Mouse (Mus musculus): ENCODE measurements around the gene Srpk1.

Srpk1 gene

DNA sequence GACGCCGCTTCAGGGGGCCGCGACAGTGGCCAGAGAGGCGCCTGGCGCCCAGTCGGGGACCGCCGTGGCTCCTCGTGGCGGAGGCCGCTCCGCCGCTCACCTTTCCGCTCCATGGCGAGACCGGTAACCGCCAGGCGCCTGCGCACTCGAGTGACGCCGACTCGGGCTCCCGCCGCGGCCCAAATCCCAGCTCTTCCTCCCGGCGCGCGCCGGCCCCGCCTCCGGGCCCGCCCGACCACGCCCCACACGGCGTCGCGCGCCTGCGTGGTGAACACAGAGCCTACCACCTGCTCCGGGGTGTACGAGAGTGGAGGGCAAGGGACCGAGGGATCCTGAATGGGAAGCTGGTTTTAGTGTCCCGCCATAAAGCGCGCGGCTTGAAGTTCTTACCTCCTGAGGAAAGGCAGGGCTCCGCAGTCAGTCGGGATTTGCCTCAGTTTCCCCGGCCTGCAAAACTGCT lies at the start of gene Srpk1:
Gene Srpk1, minus strand, starts transcription at position 410 of the 460 bp plus-strand sequence.
- in situ Hi-C loops (cut with MboI, MseI) = no loop called here

DNA sequence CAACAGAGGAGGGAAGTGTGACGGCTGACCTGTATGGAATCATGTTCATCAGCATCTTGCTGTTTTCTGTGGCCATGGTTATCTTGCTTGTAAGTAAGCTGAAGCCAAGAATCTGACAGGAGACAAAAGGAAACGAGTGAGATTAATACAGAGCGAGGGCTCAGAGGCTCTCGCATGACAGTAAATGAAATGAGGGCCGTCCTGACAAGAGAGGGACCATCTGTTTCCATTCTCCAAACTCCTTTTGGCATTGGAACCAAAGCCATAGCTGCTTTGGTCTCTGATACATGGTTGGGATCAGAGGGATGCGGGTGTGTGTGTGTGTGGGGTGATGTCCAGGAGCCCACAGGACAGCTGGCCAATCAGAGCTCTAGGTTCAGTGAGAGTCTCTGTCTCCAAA lies 37.1 kb upstream of the Srpk1 start:
- in situ Hi-C loops (cut with MboI, MseI) = no loop called here

DNA sequence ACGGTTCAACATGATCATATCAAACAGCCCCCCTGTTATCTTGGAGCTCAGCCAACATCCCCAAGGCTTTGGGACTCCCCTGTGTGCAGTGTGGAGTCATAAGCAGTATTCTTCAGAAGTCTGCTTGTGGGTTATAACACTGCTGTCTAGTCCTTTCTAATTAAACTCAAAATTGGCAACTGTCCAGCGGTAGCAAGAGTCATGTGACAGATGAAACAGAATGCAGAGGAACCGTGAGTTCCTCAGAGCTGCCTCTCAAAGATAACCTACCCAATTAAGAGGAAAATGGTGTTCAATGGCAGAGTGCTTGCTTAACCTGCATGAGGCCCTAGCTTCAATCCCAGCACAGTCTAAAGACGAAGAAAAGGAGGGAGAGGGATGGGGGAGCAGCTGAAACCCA lies 35.4 kb upstream of the Srpk1 start:
- in situ Hi-C loops (cut with MboI, MseI) = no loop called here

DNA sequence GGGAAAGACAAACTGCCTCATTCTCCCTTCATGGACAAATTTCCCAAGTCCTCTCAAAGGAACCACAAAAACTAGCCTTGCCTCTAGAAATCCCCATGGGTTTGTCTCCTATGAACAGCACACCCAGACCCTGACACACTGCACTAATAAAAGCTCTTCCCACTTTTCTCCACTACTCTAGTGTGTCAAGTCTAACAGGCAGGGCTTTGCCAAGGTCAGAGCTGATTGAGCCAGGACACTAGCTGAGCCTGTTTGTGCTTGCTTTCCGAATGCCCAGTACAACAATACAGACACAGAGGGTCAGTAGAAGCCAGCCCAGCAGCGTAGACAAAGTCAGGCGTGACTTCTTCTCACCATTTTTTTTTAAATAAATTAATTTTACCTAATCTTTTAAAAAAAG lies 27.8 kb upstream of the Srpk1 start:
- in situ Hi-C loops (cut with MboI, MseI) = no loop called here

DNA sequence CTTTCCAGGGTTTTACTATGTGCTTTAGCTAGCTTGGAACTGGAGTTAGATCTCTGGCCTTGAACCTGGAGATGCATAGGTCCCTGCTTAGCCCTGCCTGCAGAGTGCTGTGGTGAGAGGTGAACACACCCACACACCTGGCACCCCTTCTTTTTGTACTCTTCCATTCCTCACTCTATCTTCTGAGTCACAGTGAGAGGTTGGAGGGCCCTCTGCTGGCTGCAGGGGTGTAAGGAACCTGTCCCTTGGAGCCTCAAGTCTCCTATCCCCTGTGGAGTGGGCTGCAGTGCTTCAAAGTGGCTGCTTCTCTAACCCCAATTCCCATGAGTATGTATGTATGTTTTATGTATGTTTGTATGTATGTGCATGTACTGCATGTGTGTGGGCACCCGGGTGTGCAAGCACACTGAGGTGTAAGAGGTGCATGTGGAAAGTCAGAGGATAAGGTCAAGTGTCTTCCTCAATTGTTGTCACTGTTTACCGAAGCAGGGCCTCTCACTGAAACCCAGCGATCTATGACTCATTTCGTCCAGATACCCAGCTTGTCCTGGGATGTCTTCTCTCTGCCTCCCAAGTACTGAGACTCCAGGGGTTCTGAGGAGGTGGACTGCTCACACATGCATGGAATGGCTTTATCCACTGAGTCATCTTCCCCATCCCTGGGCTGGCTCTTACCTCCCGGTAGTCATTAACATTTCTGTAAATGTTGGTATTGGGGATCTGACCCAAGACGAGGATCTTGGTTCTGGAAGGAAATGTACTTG lies 26.3 kb upstream of the Srpk1 start:
- in situ Hi-C loops (cut with MboI, MseI) = no loop called here

DNA sequence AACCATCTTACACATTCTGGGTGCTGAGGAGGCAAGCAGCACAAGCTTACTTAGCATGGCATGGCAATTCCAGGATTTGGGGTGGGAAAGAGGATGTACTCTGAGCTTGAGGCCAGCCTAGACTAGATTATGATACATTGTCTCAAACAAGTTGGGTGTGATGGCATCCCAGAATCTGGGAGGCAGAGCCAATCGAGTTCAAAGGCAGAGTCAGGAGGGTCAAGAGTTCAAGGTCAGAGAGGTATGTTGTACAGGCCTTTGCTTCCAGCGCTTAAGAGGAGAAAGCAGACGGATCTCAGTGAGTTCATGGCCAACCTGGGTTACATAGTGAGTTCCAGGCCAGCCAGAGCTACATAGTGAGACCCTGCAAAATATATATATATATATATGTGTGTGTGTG lies 23.7 kb upstream of the Srpk1 start:
- in situ Hi-C loops (cut with MboI, MseI) = no loop called here

DNA sequence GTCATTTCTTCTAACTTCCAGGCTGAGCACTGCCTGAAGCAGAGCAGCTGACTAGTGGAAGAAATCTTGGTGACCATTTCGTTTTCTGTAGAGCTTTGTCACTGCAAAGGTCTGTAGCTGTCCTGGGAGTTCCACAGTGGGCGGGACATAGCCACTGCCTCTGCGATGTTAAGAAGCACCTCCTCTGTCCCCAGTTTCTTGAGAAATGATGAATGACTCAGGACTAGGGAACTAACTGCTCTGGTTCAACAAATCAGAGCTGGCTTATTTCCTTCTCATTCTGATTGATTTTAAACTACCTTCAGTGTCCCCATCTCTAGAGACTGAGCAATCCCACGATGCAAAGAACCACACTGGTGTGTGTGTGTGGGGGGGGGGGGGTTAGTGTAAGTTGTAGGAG lies 21.6 kb upstream of the Srpk1 start:
- in situ Hi-C loops (cut with MboI, MseI) = no loop called here

DNA sequence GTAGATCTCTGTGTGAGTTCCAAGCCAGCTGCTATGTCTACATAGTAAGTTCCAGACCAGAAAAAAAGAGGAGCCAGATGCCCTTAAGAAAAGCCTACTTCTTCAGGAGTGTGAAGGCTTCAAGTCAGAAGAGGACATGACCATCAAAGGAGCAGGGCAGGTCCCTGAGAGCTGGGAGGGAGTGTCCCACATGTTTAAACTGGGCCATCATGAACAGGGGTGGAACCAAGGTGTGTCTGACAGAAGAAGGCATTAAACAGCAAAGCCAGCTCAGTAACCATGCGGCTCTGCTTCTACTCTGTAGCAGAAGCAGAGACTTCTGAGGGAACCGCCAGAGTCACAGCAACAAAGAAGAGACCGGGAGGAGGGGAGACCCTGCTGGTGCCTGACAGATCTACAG lies 21.2 kb upstream of the Srpk1 start:
- in situ Hi-C loops (cut with MboI, MseI) = no loop called here

DNA sequence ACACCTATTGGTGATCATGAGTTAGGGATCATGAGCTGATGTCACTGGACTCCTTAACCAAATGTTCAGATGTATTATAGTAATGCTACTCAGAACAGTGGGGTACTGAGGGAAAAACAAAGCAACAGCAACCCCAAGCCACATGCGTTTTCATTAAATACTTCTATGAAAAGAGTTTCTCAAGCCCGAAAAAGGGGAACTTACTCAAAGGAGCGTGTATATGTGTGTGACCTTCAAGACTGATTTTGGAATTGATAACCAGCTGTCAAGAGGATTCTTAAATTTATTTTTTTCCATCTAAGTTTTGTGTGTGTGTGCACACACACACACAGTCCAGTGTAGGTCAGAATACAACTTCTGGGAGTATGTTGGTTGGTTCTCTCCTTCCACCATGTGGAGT lies 17.6 kb upstream of the Srpk1 start:
- in situ Hi-C loops (cut with MboI, MseI) = no loop called here

DNA sequence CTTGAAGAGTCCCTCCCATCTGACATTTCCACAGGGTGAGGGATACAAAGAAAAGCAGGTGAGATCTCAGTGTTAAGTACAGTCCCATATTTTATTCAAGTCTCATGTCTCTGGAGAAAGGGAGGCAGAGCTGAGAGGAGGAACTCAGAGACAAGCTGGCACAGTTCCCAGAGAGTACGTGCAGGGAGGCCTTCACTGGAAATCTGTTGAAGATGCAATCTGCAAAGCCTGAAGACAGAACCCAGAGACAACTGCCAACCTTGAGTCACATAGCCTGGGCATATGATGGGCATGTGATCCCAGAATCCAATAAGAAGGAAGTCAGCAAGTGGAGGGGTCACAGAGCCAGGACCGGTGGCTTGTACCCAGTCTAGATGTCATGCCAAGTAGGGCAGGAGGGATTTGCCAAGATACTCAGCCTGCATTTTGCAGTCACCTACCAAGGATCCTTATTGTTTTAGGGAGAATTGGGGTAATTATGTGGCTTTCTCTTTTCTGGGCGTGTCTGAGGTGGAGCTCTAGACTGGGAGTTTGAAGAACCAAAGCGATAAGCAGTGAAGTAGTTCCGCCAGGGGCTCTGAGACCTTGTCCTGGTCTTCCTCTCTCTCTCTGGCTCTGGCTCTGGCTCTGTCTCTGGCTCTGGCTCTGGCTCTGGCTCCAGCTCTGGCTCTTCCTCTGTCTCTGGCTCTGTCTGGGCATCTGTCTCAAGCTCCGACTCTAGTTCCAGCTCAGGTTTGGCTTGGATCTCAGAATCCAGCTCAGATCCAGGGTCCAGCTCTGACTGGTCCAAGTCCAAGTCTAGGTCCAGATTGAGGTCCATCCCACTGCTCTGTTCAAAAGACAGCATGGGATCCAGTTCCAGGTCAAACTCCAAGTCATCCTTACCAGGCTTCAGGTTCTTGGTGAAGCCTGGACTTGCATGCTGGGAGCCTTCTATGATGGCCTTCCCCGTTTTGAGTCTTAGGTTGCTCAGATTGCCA lies 15.5 kb upstream of the Srpk1 start:
- in situ Hi-C loops (cut with MboI, MseI) = loop anchor here (5.0 kb wide), 2 partner anchors 36 to 61 kb away; partner anchors contain the start of gene Lhfpl5

DNA sequence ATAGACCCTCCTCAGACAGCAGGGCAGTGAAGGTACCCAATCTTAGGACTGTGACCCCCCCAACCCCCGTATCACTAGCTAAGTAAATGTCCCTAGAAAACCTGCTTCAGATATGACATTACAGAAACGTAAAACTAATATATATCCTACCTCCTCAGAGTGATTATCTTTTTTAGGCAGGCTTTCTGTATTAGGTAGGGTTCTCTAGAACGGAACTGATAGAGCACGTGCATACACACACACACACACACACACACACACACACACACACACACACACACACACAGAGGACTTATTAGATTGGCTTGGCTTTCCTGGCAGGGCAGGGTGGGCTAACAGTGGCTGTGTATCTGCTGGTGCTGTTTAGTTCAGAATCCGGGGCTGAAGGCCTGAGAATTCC lies 13.3 kb upstream of the Srpk1 start:
- in situ Hi-C loops (cut with MboI, MseI) = loop anchor here (5.0 kb wide), 2 partner anchors 34 to 59 kb away; partner anchors contain the start of gene Lhfpl5

DNA sequence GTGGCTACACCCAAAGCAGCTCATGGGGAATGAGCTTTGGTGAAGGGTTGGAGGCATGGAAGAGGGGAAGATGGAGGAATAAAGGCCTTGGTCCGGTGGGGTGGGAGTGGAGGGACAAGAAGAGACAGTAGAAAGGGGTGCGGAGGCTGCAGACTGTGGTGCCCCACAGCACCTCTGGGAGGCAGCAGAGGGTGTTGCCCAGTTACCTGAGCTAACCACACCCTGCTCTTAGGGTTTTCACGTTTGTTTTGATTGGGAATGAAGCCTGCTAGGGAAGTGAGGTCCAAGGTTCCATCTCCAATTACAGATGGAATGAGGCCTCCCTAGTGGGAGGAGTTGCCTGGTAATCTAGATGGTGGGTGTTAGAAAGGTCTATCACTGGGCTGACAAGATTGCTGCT lies 6.6 kb upstream of the Srpk1 start:
- in situ Hi-C loops (cut with MboI, MseI) = no loop called here

DNA sequence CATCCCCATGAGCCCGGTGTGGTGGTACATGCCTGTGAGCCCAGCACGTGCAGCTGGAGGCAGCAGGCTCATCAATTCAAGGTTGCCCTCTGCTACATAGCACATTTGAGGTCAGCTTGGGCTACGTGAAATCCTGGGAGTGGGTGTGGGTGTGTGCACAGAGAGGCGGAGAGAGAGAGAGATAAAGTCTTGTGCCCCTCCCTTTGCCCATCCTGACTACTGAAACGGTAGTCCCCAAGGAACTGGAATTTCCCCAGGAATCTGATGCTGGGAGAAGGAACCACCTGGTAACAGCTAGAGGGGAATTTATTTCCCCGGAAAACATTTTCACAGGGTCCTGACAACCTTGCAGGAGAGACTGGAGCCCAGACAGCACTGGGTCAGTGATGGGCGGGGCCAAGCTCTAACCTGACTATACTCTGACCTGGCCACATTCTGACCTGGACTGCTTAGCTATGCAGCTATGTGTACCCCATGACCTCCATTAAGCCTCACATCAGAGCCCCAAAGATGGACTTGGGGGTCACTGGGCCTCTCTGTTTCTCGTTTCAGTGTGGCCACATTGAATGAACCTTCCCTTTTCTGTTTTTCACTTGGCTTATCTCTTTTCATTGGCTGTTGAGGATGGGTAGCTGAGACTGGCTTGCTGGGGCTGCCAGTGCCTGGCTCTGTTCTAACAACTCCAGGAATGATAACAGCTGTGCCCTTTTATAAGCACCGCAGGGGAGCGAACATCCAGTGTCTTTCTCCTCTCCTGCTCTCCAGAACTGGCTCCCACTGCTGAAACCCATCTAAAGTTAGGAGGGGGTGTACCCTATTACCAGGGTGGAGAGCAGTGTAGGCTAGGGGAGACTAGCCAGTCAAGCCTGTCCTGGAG lies 6.0 kb upstream of the Srpk1 start:
- in situ Hi-C loops (cut with MboI, MseI) = no loop called here

DNA sequence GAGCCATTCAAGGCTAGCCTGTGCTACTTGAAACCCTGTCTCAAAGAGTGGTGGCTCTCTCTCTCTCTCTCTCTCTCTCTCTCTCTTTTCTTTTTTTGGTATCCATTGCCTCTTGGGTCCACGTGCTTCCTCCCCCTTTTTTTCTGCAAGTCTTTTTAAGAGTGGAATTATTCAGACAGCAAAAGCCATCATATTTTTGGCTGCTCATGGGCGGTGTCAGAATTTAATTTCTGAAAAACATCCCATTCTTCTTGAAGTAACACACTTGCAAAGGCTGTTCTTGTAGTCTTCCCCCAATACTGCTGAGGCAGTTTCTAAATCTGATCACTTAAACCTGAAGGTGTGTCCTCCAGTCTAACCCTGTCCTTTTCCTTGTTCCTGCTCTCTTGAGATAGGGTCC lies 4.4 kb upstream of the Srpk1 start:
- in situ Hi-C loops (cut with MboI, MseI) = no loop called here

DNA sequence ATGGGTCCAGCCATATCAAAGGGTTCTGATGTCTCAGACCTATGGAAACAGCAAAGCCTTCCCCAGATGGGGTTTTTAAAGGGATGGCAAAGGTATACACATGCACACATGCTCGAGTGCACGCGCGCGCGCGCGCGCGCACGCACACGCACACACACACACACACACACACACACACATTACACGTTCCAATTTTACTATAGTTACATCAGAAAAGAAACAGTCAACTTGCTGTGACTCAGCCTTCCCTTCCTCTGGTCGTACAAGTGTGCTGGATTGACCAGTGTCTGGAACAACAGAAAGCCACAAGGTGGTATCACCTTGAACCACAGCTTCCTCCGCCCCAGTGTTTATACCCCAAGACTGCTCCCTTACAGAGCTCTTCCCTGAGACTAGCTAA lies 2.8 kb upstream of the Srpk1 start:
- in situ Hi-C loops (cut with MboI, MseI) = no loop called here

DNA sequence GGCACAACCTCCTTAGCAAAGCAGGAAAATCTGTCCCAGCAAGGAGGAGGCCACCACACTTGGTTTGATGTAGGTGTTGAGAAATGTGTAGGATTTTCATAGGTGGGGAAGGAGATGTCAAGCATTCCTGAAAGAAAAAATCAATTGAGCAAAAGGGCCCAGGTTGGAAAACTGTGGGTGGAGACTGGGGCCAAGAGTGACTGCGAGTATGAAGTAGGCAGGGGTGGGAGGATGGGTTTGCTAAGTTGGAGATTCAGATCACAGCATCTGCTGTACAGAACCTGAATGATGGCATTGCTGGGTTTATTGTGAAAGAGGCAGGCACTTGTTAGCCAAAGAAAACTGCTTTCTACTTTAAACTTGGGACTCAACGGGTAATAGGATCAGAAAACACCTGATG lies 2.3 kb upstream of the Srpk1 start:
- in situ Hi-C loops (cut with MboI, MseI) = no loop called here

DNA sequence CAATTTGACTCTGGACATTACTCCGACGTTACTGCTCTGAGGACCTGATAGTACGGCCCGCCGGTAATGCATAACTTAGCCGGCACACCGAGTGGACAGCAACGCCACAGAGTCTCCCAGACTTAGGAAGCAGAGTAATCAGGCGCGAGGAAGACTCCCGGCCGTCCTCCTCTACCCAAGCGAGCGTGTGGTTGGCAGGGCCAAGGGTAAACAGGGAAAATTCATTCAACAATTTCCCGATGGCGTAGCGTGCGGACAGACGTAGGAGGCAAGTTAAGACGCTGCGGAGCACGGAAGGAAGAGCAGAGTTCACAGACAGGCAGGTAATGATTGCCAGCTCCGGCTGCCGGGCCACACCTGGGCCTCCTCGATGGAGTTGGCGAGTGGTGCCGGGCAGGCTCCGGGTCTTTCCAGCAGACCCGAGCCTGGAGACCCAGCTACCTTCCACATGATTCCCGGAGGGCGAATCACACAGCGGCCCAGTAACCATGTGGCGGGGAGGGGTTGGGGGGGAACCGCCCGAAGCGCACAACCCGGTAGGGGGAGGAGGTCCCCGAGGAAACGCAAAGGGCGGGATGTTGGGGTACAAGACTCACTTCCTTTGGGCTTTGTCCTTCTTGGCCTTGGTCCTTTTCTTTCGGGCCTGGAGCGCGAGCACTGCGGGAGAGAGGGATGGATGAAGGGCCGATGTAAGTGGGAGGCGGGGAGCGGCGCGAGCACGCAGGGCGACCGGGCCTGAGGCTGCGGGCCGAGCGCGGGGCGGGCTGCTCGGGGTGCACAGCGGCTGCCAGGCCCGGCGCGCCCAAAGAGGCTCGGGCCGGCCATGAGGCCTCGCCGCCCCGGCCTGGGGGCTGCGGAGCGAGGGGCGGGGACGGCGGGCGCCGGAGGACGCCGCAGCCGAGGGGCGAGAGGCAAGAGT lies 869 bp downstream of the Srpk1 start:
- in situ Hi-C loops (cut with MboI, MseI) = no loop called here

DNA sequence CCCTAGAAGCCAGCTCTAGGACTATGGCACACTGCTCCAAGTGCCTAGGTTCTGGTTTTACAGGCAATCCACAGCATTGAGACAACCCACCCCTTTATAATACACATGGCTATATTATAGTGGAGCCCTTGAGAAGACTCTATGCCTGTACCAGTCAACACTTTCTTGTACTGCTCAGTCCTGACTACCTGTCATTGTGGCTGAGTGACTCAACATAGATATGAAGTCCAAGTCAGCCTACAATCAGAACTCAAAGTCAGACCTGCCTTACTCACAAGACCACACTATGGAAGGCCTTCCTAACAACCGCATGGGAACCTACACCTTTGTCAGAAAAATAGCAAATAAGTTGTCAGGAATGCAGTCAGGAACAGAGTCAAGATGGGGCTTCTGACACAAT lies 3.7 kb downstream of the Srpk1 start:
- in situ Hi-C loops (cut with MboI, MseI) = no loop called here

DNA sequence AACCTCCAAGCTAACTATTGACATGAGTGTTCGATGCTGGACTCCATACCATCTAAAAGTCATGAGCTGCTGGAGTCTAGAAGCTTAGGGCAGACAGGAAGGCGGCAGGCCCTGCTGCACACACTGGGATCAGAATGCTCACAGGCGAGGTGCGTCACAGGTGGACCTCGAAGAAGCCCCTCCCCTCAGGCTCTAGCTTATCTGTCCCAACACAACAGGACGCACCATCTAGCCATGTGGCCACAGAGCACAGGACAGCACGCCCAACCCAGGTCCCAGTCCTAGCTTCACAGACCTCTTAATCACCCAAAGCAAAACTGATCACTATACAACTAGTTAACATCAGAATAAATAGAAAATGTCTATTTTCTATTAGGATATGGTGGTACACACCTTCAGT lies 4.4 kb downstream of the Srpk1 start:
- in situ Hi-C loops (cut with MboI, MseI) = no loop called here

DNA sequence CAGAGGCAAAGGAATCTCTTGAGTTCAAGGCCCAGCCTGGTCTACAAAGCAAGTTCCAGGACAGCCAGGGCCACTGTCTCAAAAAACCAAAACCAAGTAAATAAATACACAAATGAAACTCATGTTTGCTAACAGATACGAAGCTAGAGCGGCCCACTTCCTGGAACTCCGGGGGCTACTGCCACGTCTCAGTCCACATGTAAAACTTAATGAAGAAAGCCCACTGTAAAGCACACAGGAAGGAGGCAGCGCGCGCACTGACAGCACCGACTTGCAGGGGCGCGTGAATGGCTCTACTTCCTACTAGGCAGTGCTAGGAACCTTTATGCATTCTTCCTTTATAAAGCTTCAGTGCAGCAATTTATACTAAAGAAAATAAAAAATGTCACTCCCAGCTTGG lies 4.9 kb downstream of the Srpk1 start:
- in situ Hi-C loops (cut with MboI, MseI) = no loop called here

DNA sequence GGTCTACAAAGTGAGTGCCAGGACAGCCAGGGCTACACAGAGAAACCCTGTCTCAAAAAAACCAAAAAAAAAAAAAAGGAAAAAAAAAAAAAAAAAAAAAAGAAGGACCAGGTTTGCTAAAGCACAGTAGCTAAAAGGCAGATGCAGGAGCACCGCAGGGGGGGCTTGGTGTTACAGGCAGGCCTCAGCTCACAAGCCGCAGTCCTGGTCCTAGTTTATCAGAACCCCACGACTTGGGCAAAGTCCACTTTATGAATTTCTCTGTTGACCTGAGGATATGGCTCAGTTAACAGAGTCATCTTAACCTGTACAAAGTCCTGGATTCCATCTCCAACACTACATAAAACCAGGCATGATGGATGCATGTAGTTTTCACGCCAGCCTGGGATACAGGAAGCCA lies 7.2 kb downstream of the Srpk1 start:
- in situ Hi-C loops (cut with MboI, MseI) = no loop called here

All from T-helper 2 cell (primary cell).